Mouse (Mus musculus) intestine, embryonic 14.5 days (tissue): ENCODE measurements around the gene Safb. TPM values are rescaled to one million over a fixed set of nuclear protein-coding genes. Genes with fewer than 3 reads are reported as not detected.

Source experiments
- ATAC-seq: fragments of 200-750 bp; cut with Nextera tagmentation; replicated peaks from 2 replicates; pipeline ENCODE4 v1.8.0; 2017; ENCODE audit warnings: low read depth, moderate number of reproducible peaks, moderate TSS enrichment, moderate library complexity; ENCODE audit not compliant: low FRiP score, low TSS enrichment
- DNase-seq: peaks from one replicate; pipeline ENCODE4 v3.0.0-alpha.2; 2018; ENCODE audit warnings: low spot score
- H3K27ac ChIP-seq: fragments of 300-500 bp; sonication (generic); 2 replicates; pipeline ENCODE4 v1.5.1; 2014; ENCODE audit warnings: low read depth, mild to moderate bottlenecking, control low read depth
- H3K27me3 ChIP-seq: fragments of 300-500 bp; sonication (generic); replicated peaks from 2 replicates; pipeline ENCODE4 v1.6.1; 2014; ENCODE audit warnings: low read length, control low read depth; ENCODE audit not compliant: control insufficient read depth, insufficient read depth
- H3K36me3 ChIP-seq: fragments of 300-500 bp; sonication (generic); 2 replicates; pipeline ENCODE4 v1.6.1; 2014; ENCODE audit warnings: low read length, control low read depth; ENCODE audit not compliant: control insufficient read depth, insufficient read depth
- H3K4me1 ChIP-seq: fragments of 300-500 bp; sonication (generic); replicated peaks from 2 replicates; pipeline ENCODE4 v1.6.1; 2014; ENCODE audit warnings: low read length, control low read depth, mixed read lengths; ENCODE audit not compliant: control insufficient read depth, insufficient read depth
- H3K4me2 ChIP-seq: fragments of 300-500 bp; sonication (generic); 2 replicates; pipeline ENCODE4 v1.6.1; 2014; ENCODE audit warnings: low read length
- H3K4me3 ChIP-seq: fragments of 300-500 bp; sonication (generic); 2 replicates; pipeline ENCODE4 v1.5.1; 2014; ENCODE audit warnings: low read depth, low read length, control low read depth, mixed read lengths
- H3K9ac ChIP-seq: fragments of 300-500 bp; sonication (generic); 2 replicates; pipeline ENCODE4 v1.6.1; 2014; ENCODE audit warnings: mild to moderate bottlenecking, low read length
- H3K9me3 ChIP-seq: fragments of 300-500 bp; sonication (generic); 2 replicates; pipeline ENCODE4 v1.6.1; 2016; ENCODE audit warnings: low read length, control low read depth; ENCODE audit not compliant: control insufficient read depth
- WGBS: fragments of 180-500 bp; shearing (Covaris S2); extraction: QIAGEN DNeasy Blood & Tissue Kit; methylation state at CpG from one replicate; pipeline ENCODE4 v1.1.7; 2014; 5-methylcytosine and 5-hydroxymethylcytosine counted together
- polyA plus RNA-seq: library from polyadenylated mRNA; unstranded; fragments of >200 nt; fragmentation: Nextera tagmentation; extraction: Ambion mirVana; gene quantifications from 2 replicates; pipeline ENCODE4 v1.2.1, GENCODE M21; 2014

Safb gene
- polyA plus RNA-seq, 1 experiment from 2014 or later: 73.3 TPM

- Histone ChIP-seq H3K27ac (no peak within 1 kb of the TSS), H3K9me3 (no peaks in the 10 kb centered on the region), H3K27me3 (no peaks in the 10 kb centered on the region), H3K9ac (no peak within 1 kb of the TSS), H3K36me3 (no peaks in the 10 kb centered on the region), H3K4me2 (peak within 1 kb of the TSS; percentile 31), H3K4me3 (no peak within 1 kb of the TSS), H3K4me1 (no peaks in the 10 kb centered on the region)
- ATAC-seq (peak; percentile 85), DNase-seq (peak; percentile 66)
- WGBS: 63% methylated on average over 20 of the region's 20 CpGs
Observed at GRCm38 (mm10) chr17:56554122-56554551, 30.5 kb upstream of the Safb start, which contains the start of gene Gm20219. Gm20219 (minus strand) TSS chr17:56554387.

GRCm38 (mm10) chr17:56558448-56558847 lies 26.2 kb upstream of the Safb start:
- peaks cover 28% of the 10 kb centered on the region for H3K36me3 ChIP-seq
- no peak overlapping the region for H3K4me2 ChIP-seq
- H3K9me3 ChIP-seq: no peaks in the 10 kb centered on the region
- ATAC-seq: peak; percentile 45; the same call in 1 of the 2 replicates
- WGBS: 19% methylated on average over 3 of the region's 3 CpGs
- no peak overlapping the region for H3K9ac ChIP-seq
- H3K4me1 ChIP-seq: no peaks in the 10 kb centered on the region
- no peak overlapping the region for H3K27ac ChIP-seq
- H3K27me3 ChIP-seq: no peaks in the 10 kb centered on the region
- no peak overlapping the region for H3K4me3 ChIP-seq
- peak; percentile 87 for DNase-seq

- 85% methylated on average over 3 of the region's 3 CpGs for WGBS
- no peak for ATAC-seq
- Histone ChIP-seq H3K36me3 (peaks cover 37% of the 10 kb centered on the region), H3K9ac (no peak overlapping the region), H3K4me1 (no peaks in the 10 kb centered on the region), H3K4me2 (no peak overlapping the region), H3K9me3 (no peaks in the 10 kb centered on the region), H3K27ac (no peak overlapping the region), H3K4me3 (no peak overlapping the region), H3K27me3 (no peaks in the 10 kb centered on the region)
- DNase-seq: no peak
Observed at GRCm38 (mm10) chr17:56559386-56559785, 25.2 kb upstream of the Safb start.

- ATAC-seq: no peak
Observed at GRCm38 (mm10) chr17:56560131-56560530, 24.5 kb upstream of the Safb start.

GRCm38 (mm10) chr17:56561866-56562265 lies 22.8 kb upstream of the Safb start:
- WGBS: 97% methylated on average over 2 of the region's 2 CpGs
- no peak for ATAC-seq
- peaks cover 62% of the 10 kb centered on the region for H3K36me3 ChIP-seq

More at GRCm38 (mm10) chr17:56560131-56560530, 24.5 kb upstream of the Safb start:
- Histone ChIP-seq H3K27me3 (no peaks in the 10 kb centered on the region), H3K4me1 (no peaks in the 10 kb centered on the region), H3K9me3 (no peaks in the 10 kb centered on the region), H3K4me2 (no peak overlapping the region), H3K27ac (no peak overlapping the region), H3K4me3 (no peak overlapping the region), H3K9ac (no peak overlapping the region), H3K36me3 (peaks cover 44% of the 10 kb centered on the region)
- WGBS: 79% methylated on average over 1 of the region's 1 CpGs
- DNase-seq: no peak

GRCm38 (mm10) chr17:56566293-56566692 lies 18.3 kb upstream of the Safb start:
- Histone ChIP-seq H3K4me3 (no peak overlapping the region), H3K36me3 (peaks cover 100% of the 10 kb centered on the region), H3K27ac (no peak overlapping the region), H3K27me3 (no peaks in the 10 kb centered on the region), H3K9ac (no peak overlapping the region), H3K9me3 (no peaks in the 10 kb centered on the region), H3K4me2 (no peak overlapping the region), H3K4me1 (no peaks in the 10 kb centered on the region)
- ATAC-seq: no peak
- DNase-seq: no peak
- 91% methylated on average over 29 of the region's 29 CpGs for WGBS

More at GRCm38 (mm10) chr17:56561866-56562265, 22.8 kb upstream of the Safb start:
- no peaks in the 10 kb centered on the region for H3K4me1 ChIP-seq
- DNase-seq: no peak
- H3K9ac ChIP-seq: no peak overlapping the region
- no peaks in the 10 kb centered on the region for H3K27me3 ChIP-seq
- H3K27ac ChIP-seq: no peak overlapping the region
- H3K4me2 ChIP-seq: no peak overlapping the region
- H3K4me3 ChIP-seq: no peak overlapping the region
- no peaks in the 10 kb centered on the region for H3K9me3 ChIP-seq

- H3K27ac ChIP-seq: no peak overlapping the region
- no peak overlapping the region for H3K4me3 ChIP-seq
- H3K9ac ChIP-seq: no peak overlapping the region
- no peak for ATAC-seq
- no peak for DNase-seq
- H3K4me1 ChIP-seq: no peaks in the 10 kb centered on the region
- H3K9me3 ChIP-seq: no peaks in the 10 kb centered on the region
- 94% methylated on average over 5 of the region's 5 CpGs for WGBS
- no peak overlapping the region for H3K4me2 ChIP-seq
- H3K27me3 ChIP-seq: no peaks in the 10 kb centered on the region
- H3K36me3 ChIP-seq: peaks cover 100% of the 10 kb centered on the region
Observed at GRCm38 (mm10) chr17:56566918-56567317, 17.7 kb upstream of the Safb start.

GRCm38 (mm10) chr17:56567370-56567769 lies 17.3 kb upstream of the Safb start:
- Histone ChIP-seq H3K27me3 (no peaks in the 10 kb centered on the region), H3K4me2 (no peak overlapping the region), H3K36me3 (peaks cover 100% of the 10 kb centered on the region), H3K9me3 (no peaks in the 10 kb centered on the region), H3K4me3 (no peak overlapping the region), H3K9ac (no peak overlapping the region), H3K27ac (no peak overlapping the region), H3K4me1 (no peaks in the 10 kb centered on the region)
- no peak for ATAC-seq
- 96% methylated on average over 4 of the region's 4 CpGs for WGBS
- no peak for DNase-seq

GRCm38 (mm10) chr17:56570287-56570686 lies 14.3 kb upstream of the Safb start:
- no peak overlapping the region for H3K27ac ChIP-seq
- no peaks in the 10 kb centered on the region for H3K9me3 ChIP-seq
- no peak for ATAC-seq
- H3K9ac ChIP-seq: no peak overlapping the region
- no peak overlapping the region for H3K4me2 ChIP-seq
- no peak for DNase-seq
- no peaks in the 10 kb centered on the region for H3K27me3 ChIP-seq
- 92% methylated on average over 4 of the region's 4 CpGs for WGBS
- no peak overlapping the region for H3K4me3 ChIP-seq
- H3K36me3 ChIP-seq: peaks cover 98% of the 10 kb centered on the region
- H3K4me1 ChIP-seq: no peaks in the 10 kb centered on the region; the same call in 1 of the 2 replicates
